Mouse (Mus musculus) heart, adult 2 months (tissue): ENCODE results near the gene Abhd2. TPM values are rescaled to one million over a fixed set of nuclear protein-coding genes. Genes with fewer than 3 reads are reported as not detected.

Source experiments
- DNase-seq, 2 experiments: peaks; one replicate each; pipeline ENCODE4 v3.0.0; 2021
- H3K27ac ChIP-seq: fragments of 200-600 bp; 2 replicates; pipeline ENCODE4 v1.8.1; 2022
- H3K27me3 ChIP-seq: fragments of 200-500 bp; 2 replicates; pipeline ENCODE4 v1.6.1; 2012; ENCODE audit warnings: mild to moderate bottlenecking, low read length, inconsistent platforms, mixed read lengths; ENCODE audit not compliant: control insufficient read depth, insufficient read depth
- H3K36me3 ChIP-seq: fragments of 200-500 bp; 2 replicates; pipeline ENCODE4 v1.6.1; 2012; ENCODE audit warnings: low read length, inconsistent platforms; ENCODE audit not compliant: control insufficient read depth, insufficient read depth
- H3K4me1 ChIP-seq: fragments of 200-500 bp; 2 replicates; pipeline ENCODE4 v1.6.1; 2011; ENCODE audit warnings: low read length; ENCODE audit not compliant: control insufficient read depth, insufficient read depth
- H3K4me3 ChIP-seq: fragments of 200-600 bp; 2 replicates; pipeline ENCODE4 v1.8.1; 2022
- H3K79me2 ChIP-seq: fragments of 200-500 bp; replicated peaks from 2 replicates; pipeline ENCODE4 v1.6.1; 2012; ENCODE audit warnings: mild to moderate bottlenecking, inconsistent platforms, low read length, moderate library complexity, mixed read lengths; ENCODE audit not compliant: control insufficient read depth, insufficient read depth
- H3K9ac ChIP-seq: fragments of 200-500 bp; 2 replicates; pipeline ENCODE4 v1.6.1; 2012; ENCODE audit warnings: low read depth, mild to moderate bottlenecking, control low read depth, inconsistent platforms, low read length, mixed read lengths
- CTCF ChIP-seq: fragments of 200-600 bp; IDR thresholded peaks from 2 replicates; pipeline ENCODE4 v1.8.1; 2022; ENCODE audit warnings: antibody characterized with exemption, mild to moderate bottlenecking, moderate library complexity
- EP300 ChIP-seq: fragments of 200-500 bp; IDR thresholded peaks from 2 replicates; pipeline ENCODE4 v1.6.1; 2011; ENCODE audit warnings: low read depth, low read length, control low read depth; ENCODE audit not compliant: insufficient read depth
- POLR2A ChIP-seq: fragments of 200-500 bp; IDR thresholded peaks from 2 replicates; pipeline ENCODE4 v1.6.1; 2011; ENCODE audit warnings: mild to moderate bottlenecking, low read depth, low read length, control low read depth; ENCODE audit not compliant: insufficient read depth
- WGBS: fragments of 180-500 bp; shearing (Covaris S2); methylation state at CpG from one replicate; pipeline ENCODE4 v1.1.7; 2018; 5-methylcytosine and 5-hydroxymethylcytosine counted together
- intact Hi-C: fragments of 180-260 bp; cut with DNase I; formaldehyde crosslinking; loops from one replicate; pipeline ENCODE4 v1.15.1; 2025
- polyA plus RNA-seq: library from polyadenylated mRNA; depleted of rRNA; stranded (reverse); fragments of >200 nt; gene quantifications from 2 replicates; pipeline ENCODE4 v1.2.3, GENCODE M21; 2012
- total RNA-seq, 2 experiments: library from RNA; stranded (reverse); gene quantifications; 2 replicates each; pipeline ENCODE4 v1.2.3; 2021

Gene Abhd2
- total and polyA plus RNA-seq, 3 experiments = 8.4 to 36.3 (median 33.8) TPM

GRCm38 (mm10) chr7:79347108-79347813 lies 74.3 kb downstream of the Abhd2 start:
- WGBS = 69% methylated on average over 13 of the region's 13 CpGs
- no peaks in the 10 kb centered on the region; the same call in 1 of the 2 replicates for H3K79me2 ChIP-seq
- TF ChIP-seq CTCF (peak; percentile 45), EP300 (no peak)
- no peak for DNase-seq
- H3K4me3 ChIP-seq = no peak overlapping the region
- H3K27ac ChIP-seq = no peak overlapping the region
- H3K4me1 ChIP-seq = peaks cover 2% of the 10 kb centered on the region
- no peak overlapping the region for H3K9ac ChIP-seq
- H3K36me3 ChIP-seq = no peaks in the 10 kb centered on the region
- no peaks in the 10 kb centered on the region for H3K27me3 ChIP-seq
- intact Hi-C loops = loop anchor here (5.0 kb wide), 2 partner anchors 205 to 425 kb away; no protein-coding TSS in a partner anchor

GRCm38 (mm10) chr7:79348816-79349215 lies 75.8 kb downstream of the Abhd2 start:
- intact Hi-C loops = loop anchor here (1.0 to 5.0 kb wide), 3 partner anchors 103 to 427 kb away; no protein-coding TSS in a partner anchor
- H3K4me1 ChIP-seq = peaks cover 2% of the 10 kb centered on the region
- H3K79me2 ChIP-seq = no peaks in the 10 kb centered on the region
- H3K27me3 ChIP-seq = no peaks in the 10 kb centered on the region
- no peak overlapping the region for H3K9ac ChIP-seq
- 87% methylated on average over 8 of the region's 8 CpGs for WGBS
- H3K36me3 ChIP-seq = no peaks in the 10 kb centered on the region
- no peak overlapping the region for H3K27ac ChIP-seq
- TF ChIP-seq EP300 (no peak), CTCF (no peak), POLR2A (no peak)
- no peak for DNase-seq
- no peak overlapping the region for H3K4me3 ChIP-seq

- WGBS = 45% methylated on average over 12 of the region's 12 CpGs
Measured at GRCm38 (mm10) chr7:79349738-79350386, 76.9 kb downstream of the Abhd2 start.

GRCm38 (mm10) chr7:79358350-79359182 lies 85.6 kb downstream of the Abhd2 start:
- H3K9ac ChIP-seq = no peak overlapping the region
- H3K79me2 ChIP-seq = no peaks in the 10 kb centered on the region
- intact Hi-C loops = no loop called here
- peak; percentile 48 to 72 for DNase-seq
- no peaks in the 10 kb centered on the region for H3K27me3 ChIP-seq
- TF ChIP-seq CTCF (peak; percentile 33; the same call in 1 of the 2 replicates), EP300 (peak; percentile 74; the same call in 1 of the 2 replicates), POLR2A (no peak)
- no peak overlapping the region for H3K4me3 ChIP-seq
- peak overlapping the region; percentile 27; the same call in 1 of the 2 replicates for H3K27ac ChIP-seq
- peaks cover 11% of the 10 kb centered on the region for H3K4me1 ChIP-seq
- no peaks in the 10 kb centered on the region for H3K36me3 ChIP-seq
- WGBS = 9% methylated on average over 15 of the region's 15 CpGs

More at GRCm38 (mm10) chr7:79349738-79350386, 76.9 kb downstream of the Abhd2 start:
- intact Hi-C loops = loop anchor here (1.0 to 5.0 kb wide), 3 partner anchors 104 to 428 kb away; no protein-coding TSS in a partner anchor
- no peaks in the 10 kb centered on the region for H3K36me3 ChIP-seq
- no peaks in the 10 kb centered on the region for H3K79me2 ChIP-seq
- DNase-seq = peak; percentile 63 to 68
- H3K27me3 ChIP-seq = no peaks in the 10 kb centered on the region
- no peak overlapping the region for H3K9ac ChIP-seq
- TF ChIP-seq EP300 (peak; percentile 88), CTCF (peak; percentile 89), POLR2A (no peak)
- H3K27ac ChIP-seq = peak overlapping the region; percentile 35; the same call in 1 of the 2 replicates
- no peak overlapping the region for H3K4me3 ChIP-seq
- H3K4me1 ChIP-seq = peaks cover 2% of the 10 kb centered on the region

- Histone ChIP-seq H3K4me1 (peaks cover 13% of the 10 kb centered on the region), H3K4me3 (no peak overlapping the region), H3K79me2 (no peaks in the 10 kb centered on the region), H3K27ac (no peak overlapping the region; the same call in 1 of the 2 replicates), H3K9ac (no peak overlapping the region), H3K36me3 (no peaks in the 10 kb centered on the region), H3K27me3 (no peaks in the 10 kb centered on the region)
- intact Hi-C loops = no loop called here
- no peak for DNase-seq
- TF ChIP-seq CTCF (no peak), POLR2A (no peak), EP300 (no peak)
- WGBS = 38% methylated on average over 3 of the region's 3 CpGs
Measured at GRCm38 (mm10) chr7:79359183-79359435, 86.1 kb downstream of the Abhd2 start.
